Mouse (Mus musculus) spleen, adult 2 months (tissue): ENCODE measurements around the gene Ccn5. TPM values are rescaled to one million over a fixed set of nuclear protein-coding genes. Genes with fewer than 3 reads are reported as not detected.

ENCODE experiments used
- DNase-seq, 2 experiments: peaks; one replicate each; pipeline versions ENCODE4 v3.0.0 to v3.0.0-alpha.2; 2012 to 2021; ENCODE audit warnings: low spot score in 2 of 2, low read depth in 1 of 2
- H3K27ac ChIP-seq: fragments of 200-500 bp; 2 replicates; pipeline ENCODE4 v1.5.1; 2012; ENCODE audit warnings: low read length, inconsistent platforms; ENCODE audit not compliant: insufficient read depth
- H3K27me3 ChIP-seq: fragments of 200-500 bp; 2 replicates; pipeline ENCODE4 v1.6.1; 2012; ENCODE audit warnings: mild to moderate bottlenecking, moderate library complexity, low read length, inconsistent platforms; ENCODE audit not compliant: control insufficient read depth, insufficient read depth
- H3K36me3 ChIP-seq: fragments of 200-500 bp; 2 replicates; pipeline ENCODE4 v1.6.1; 2012; ENCODE audit warnings: mild to moderate bottlenecking, low read length, inconsistent platforms; ENCODE audit not compliant: control insufficient read depth, insufficient read depth
- H3K4me1 ChIP-seq: fragments of 200-500 bp; 2 replicates; pipeline ENCODE4 v1.6.1; 2011; ENCODE audit warnings: inconsistent platforms; ENCODE audit not compliant: control insufficient read depth, insufficient read depth, insufficient read length
- H3K4me3 ChIP-seq: fragments of 200-500 bp; 2 replicates; pipeline ENCODE4 v1.5.1; 2011; ENCODE audit warnings: mild to moderate bottlenecking, inconsistent platforms; ENCODE audit not compliant: insufficient read depth, insufficient read length; ENCODE audit errors: extremely low read depth
- CTCF ChIP-seq: fragments of 200-500 bp; IDR thresholded peaks from 2 replicates; pipeline ENCODE4 v1.5.1; 2011; ENCODE audit warnings: mild to moderate bottlenecking, inconsistent platforms; ENCODE audit not compliant: insufficient read depth, insufficient read length, insufficient replicate concordance; ENCODE audit errors: extremely low read depth
- POLR2A ChIP-seq: fragments of 200-500 bp; IDR thresholded peaks from 2 replicates; pipeline ENCODE4 v1.6.1; 2011; ENCODE audit warnings: low read depth, low read length, inconsistent platforms
- WGBS: fragments of 180-500 bp; shearing (Covaris S2); methylation state at CpG from one replicate; pipeline ENCODE4 v1.1.7; 2018; 5-methylcytosine and 5-hydroxymethylcytosine counted together
- polyA plus RNA-seq: library from polyadenylated mRNA; depleted of rRNA; stranded (reverse); fragments of >200 nt; gene quantifications from 2 replicates; pipeline ENCODE4 v1.2.3, GENCODE M21; 2012

Gene Ccn5
- polyA plus RNA-seq, 1 experiment: 4.8 TPM

DNA sequence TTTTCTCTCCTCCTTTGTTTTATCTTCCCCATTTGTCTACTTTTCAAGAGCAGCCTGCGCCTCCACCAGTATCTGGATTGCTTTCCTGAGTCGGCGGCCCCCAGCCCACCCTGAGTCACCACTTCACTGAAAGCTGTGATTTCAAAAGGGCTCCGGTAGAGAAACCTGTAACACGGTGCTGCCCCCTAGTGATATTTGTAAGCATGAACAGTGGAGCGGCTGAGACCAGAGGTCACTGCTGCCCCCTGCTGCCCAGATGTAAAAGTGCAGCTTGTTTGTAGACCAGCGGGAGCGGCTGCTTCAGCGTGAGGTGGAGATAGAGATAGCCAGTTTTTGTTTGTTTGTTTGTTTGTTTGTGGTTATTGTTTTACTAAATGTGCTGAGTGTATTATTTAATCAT is 17.4 kb downstream of the Ccn5 start:
- DNase-seq: peak; percentile 42 to 70
- no peaks in the 10 kb centered on the region for H3K4me1 ChIP-seq
- WGBS: 22% methylated on average over 9 of the region's 9 CpGs
- no peaks in the 10 kb centered on the region for H3K36me3 ChIP-seq
- no peaks in the 10 kb centered on the region for H3K27me3 ChIP-seq
- TF ChIP-seq POLR2A (no peak), CTCF (peak; percentile 97)
- H3K4me3 ChIP-seq: no peak overlapping the region
- H3K27ac ChIP-seq: no peak overlapping the region

DNA sequence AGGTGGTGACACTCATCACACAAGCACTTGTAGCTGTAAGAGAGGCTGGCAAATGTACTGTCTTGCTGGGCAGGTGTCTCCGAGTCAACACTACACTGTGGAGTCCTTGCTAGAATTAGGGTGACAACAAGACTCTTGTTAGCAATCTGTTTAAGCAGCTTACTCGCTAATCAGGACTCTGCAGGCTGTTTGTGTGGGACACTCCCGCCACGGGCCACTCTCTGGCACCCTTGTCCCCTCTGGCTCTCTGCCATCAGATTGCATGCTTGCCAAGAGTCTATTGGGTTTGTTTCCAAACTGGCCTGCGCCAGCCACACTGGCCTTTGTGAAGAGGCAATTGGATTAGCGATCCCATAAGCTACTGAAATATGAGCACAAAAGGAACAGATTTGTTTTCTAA is 18.9 kb downstream of the Ccn5 start:
- H3K4me3 ChIP-seq: no peak overlapping the region
- 84% methylated on average over 6 of the region's 6 CpGs for WGBS
- TF ChIP-seq POLR2A: no peak
- no peak for TF ChIP-seq CTCF
- no peaks in the 10 kb centered on the region for H3K36me3 ChIP-seq
- no peaks in the 10 kb centered on the region for H3K4me1 ChIP-seq
- DNase-seq: no peak
- no peaks in the 10 kb centered on the region for H3K27me3 ChIP-seq
- H3K27ac ChIP-seq: no peak overlapping the region

DNA sequence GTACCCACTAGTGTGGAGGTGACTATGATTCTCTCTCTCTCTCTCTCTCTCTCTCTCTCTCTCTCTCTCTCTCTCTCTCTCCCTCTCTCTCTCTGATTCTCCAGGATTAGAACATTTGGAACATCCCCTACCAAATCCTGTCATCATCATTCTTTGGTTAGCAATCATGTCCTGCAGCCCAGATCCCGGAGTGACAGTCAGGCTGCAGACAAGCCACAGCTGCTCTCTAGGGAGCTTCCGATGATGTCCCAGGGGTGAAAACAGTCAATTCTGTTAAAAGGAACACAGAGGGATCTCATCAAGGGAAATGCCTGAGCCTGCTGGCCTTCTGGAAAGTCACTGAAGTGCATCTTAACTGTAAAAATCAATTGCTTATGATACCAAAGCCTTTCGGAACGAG is 21.4 kb downstream of the Ccn5 start:
- no peaks in the 10 kb centered on the region for H3K4me1 ChIP-seq
- no peak overlapping the region for H3K4me3 ChIP-seq
- no peaks in the 10 kb centered on the region for H3K27me3 ChIP-seq
- 48% methylated on average over 4 of the region's 4 CpGs for WGBS
- H3K36me3 ChIP-seq: no peaks in the 10 kb centered on the region
- no peak for DNase-seq
- H3K27ac ChIP-seq: no peak overlapping the region
- TF ChIP-seq CTCF (no peak), POLR2A (no peak)

DNA sequence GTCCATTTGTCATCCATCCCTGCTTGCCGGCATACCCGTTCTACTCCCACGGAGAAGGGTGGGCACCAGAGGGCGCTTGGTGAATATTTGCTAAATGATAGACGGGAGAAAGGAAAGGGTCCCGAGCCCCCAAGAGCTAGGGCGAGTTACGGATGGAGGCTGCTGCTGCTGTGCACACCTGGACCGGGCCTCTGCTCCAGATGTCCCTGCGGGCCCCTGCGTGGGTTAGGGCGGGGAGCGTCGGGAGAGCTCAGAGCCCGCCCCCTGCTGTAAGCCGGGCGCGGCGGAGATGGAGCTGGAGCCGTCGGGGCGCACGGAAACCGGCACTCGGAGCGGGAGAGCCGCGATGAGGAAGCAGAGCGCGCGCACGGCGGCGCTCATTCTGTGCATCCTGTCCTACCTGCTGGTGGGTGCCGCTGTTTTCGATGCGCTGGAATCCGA is 32.8 kb downstream of the Ccn5 start, which contains the start of gene Kcnk15:
TSS of gene Kcnk15 (plus strand) at position 191 of the 441 bp plus-strand sequence.
- peaks cover 2% of the 10 kb centered on the region; the same call in 1 of the 2 replicates for H3K4me1 ChIP-seq
- no peaks in the 10 kb centered on the region for H3K36me3 ChIP-seq
- no peak within 1 kb of the TSS for H3K27ac ChIP-seq
- H3K27me3 ChIP-seq: peaks cover 7% of the 10 kb centered on the region
- no peak for DNase-seq
- 2% methylated on average over 38 of the region's 38 CpGs for WGBS
- H3K4me3 ChIP-seq: no peak within 1 kb of the TSS
- no peak for TF ChIP-seq CTCF
- TF ChIP-seq POLR2A: no peak

DNA sequence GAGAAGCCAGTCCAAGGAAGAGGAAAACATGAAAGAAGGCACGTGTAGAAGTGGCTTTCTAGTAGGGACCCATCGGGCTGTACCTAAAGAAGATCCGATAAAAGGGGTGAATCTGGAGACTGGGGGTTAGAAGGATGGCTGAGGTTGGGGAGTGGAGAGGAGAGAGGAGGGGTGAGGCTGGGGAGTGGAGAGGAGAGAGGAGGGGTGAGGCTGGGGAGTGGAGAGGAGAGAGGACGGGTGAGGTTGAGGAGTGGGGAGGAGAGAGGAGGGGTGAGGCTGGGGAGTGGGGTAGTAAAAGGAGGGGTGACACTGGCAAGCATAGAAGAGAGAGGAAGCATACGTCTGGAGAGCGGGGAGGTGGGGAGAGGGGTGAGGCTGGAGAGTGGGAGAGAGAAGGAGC is 36.6 kb downstream of the Ccn5 start:
- H3K36me3 ChIP-seq: no peaks in the 10 kb centered on the region
- DNase-seq: no peak
- H3K27ac ChIP-seq: no peak overlapping the region
- H3K27me3 ChIP-seq: peaks cover 7% of the 10 kb centered on the region
- H3K4me3 ChIP-seq: no peak overlapping the region
- peaks cover 5% of the 10 kb centered on the region; the same call in 1 of the 2 replicates for H3K4me1 ChIP-seq
- no peak for TF ChIP-seq POLR2A
- TF ChIP-seq CTCF: no peak
- WGBS: 68% methylated on average over 6 of the region's 6 CpGs

DNA sequence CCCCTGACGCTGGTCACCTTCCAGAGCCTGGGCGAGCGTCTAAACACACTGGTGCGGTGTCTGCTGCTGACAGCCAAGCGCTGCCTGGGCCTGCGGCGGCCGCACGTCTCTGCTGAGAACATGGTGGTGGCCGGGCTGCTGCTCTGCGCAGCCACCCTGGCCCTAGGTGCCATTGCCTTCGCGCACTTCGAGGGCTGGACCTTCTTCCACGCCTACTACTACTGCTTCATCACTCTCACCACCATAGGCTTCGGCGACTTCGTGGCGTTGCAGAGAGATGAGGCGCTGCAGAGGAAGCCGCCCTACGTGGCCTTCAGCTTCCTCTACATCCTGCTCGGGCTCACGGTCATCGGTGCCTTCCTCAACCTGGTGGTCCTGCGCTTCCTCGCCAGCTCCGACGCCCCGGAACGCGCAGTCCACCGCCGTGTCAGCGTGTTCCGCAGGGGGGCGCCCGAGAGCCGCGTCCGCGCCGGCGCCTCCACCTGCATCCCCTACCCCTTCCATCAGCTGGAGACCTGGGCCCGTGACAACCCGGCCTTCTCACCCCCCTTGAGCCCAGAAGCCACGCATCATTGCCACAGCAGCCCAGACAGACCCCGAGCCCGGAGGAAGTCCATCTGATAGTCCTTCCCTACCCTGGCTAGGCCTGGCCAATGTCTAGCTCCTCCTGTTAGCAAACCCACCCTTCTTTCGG is 37.7 kb downstream of the Ccn5 start:
- no peak for DNase-seq
- Histone ChIP-seq H3K4me3 (no peak overlapping the region), H3K27ac (no peak overlapping the region), H3K36me3 (no peaks in the 10 kb centered on the region), H3K4me1 (peaks cover 5% of the 10 kb centered on the region; the same call in 1 of the 2 replicates), H3K27me3 (peaks cover 6% of the 10 kb centered on the region)
- 14% methylated on average over 50 of the region's 50 CpGs for WGBS
- TF ChIP-seq CTCF (peak; percentile 31; the same call in 1 of the 2 replicates), POLR2A (no peak)

DNA sequence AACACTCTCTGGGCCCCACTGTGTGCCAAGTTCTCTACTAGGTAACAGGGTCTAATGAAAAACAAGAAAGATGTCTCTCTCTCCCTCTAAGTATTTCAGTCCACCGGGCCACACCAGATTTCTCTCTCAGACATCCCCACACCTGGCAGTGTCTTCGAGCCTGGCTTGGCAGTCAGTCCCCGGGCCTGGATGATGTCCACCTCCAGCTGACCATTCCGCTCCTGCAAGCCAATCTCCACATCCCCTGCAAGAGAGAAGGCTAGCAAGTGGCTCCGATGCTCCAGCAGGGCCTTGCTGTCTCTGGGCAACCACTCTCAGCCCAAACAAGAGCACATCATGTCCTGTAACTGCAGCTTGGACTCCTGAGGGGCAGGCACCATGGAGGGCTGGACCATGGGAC is 44.6 kb downstream of the Ccn5 start:
- TF ChIP-seq POLR2A (no peak), CTCF (no peak)
- no peaks in the 10 kb centered on the region for H3K4me1 ChIP-seq
- 87% methylated on average over 5 of the region's 5 CpGs for WGBS
- no peak overlapping the region for H3K27ac ChIP-seq
- no peaks in the 10 kb centered on the region for H3K27me3 ChIP-seq
- no peak overlapping the region for H3K4me3 ChIP-seq
- no peak for DNase-seq
- no peaks in the 10 kb centered on the region for H3K36me3 ChIP-seq
